Mouse (Mus musculus) limb, embryonic 14.5 days (tissue): ENCODE results near the gene Cst8. TPM values are rescaled to one million over a fixed set of nuclear protein-coding genes. Genes with fewer than 3 reads are reported as not detected.
"Not testable (repeated sequence)": the region's sequence is repeated elsewhere in the genome, so short reads cannot be mapped to it uniquely, and the experiment has no call there.

Experiments used
- ATAC-seq: fragments of 200-750 bp; cut with Nextera tagmentation; 2 replicates; pipeline ENCODE4 v1.8.0; 2017; ENCODE audit warnings: low read depth, moderate number of reproducible peaks, moderate TSS enrichment; ENCODE audit not compliant: low FRiP score
- DNase-seq: peaks from one replicate; pipeline ENCODE4 v3.0.0-alpha.2; 2015; ENCODE audit warnings: low spot score
- H3K27ac ChIP-seq: fragments of 300-500 bp; sonication (generic); replicated peaks from 2 replicates; pipeline ENCODE4 v1.5.1; 2014; ENCODE audit warnings: low read depth, mild to moderate bottlenecking, low read length, moderate library complexity, mixed read lengths
- H3K27me3 ChIP-seq: fragments of 300-500 bp; sonication (generic); 2 replicates; pipeline ENCODE4 v1.6.1; 2014; ENCODE audit warnings: low read length, mixed read lengths; ENCODE audit not compliant: control insufficient read depth, insufficient read depth
- H3K36me3 ChIP-seq: fragments of 300-500 bp; sonication (generic); 2 replicates; pipeline ENCODE4 v1.6.1; 2014; ENCODE audit warnings: mild to moderate bottlenecking, low read length, moderate library complexity, mixed read lengths; ENCODE audit not compliant: control insufficient read depth, insufficient read depth
- H3K4me1 ChIP-seq: fragments of 300-500 bp; sonication (generic); 2 replicates; pipeline ENCODE4 v1.6.1; 2014; ENCODE audit warnings: antibody characterized with exemption, low read length, mixed read lengths; ENCODE audit not compliant: control insufficient read depth, insufficient read depth
- H3K4me2 ChIP-seq: fragments of 300-500 bp; sonication (generic); replicated peaks from 2 replicates; pipeline ENCODE4 v1.6.1; 2014; ENCODE audit warnings: low read depth, mild to moderate bottlenecking, low read length, moderate library complexity; ENCODE audit not compliant: severe bottlenecking
- H3K4me3 ChIP-seq: fragments of 300-500 bp; sonication (generic); replicated peaks from 2 replicates; pipeline ENCODE4 v1.5.1; 2014; ENCODE audit warnings: low read length
- H3K9ac ChIP-seq: fragments of 300-500 bp; sonication (generic); 2 replicates; pipeline ENCODE4 v1.6.1; 2014; ENCODE audit warnings: mild to moderate bottlenecking, low read depth, low read length, moderate library complexity; ENCODE audit not compliant: severe bottlenecking
- H3K9me3 ChIP-seq: fragments of 300-500 bp; sonication (generic); 2 replicates; pipeline ENCODE4 v1.6.1; 2016; ENCODE audit warnings: low read length; ENCODE audit not compliant: control insufficient read depth
- POLR2A ChIP-seq: fragments of 200-500 bp; IDR thresholded peaks from 2 replicates; pipeline ENCODE4 v1.8.0; 2012; ENCODE audit warnings: inconsistent platforms, mild to moderate bottlenecking, moderate library complexity, borderline replicate concordance; ENCODE audit not compliant: insufficient read depth, insufficient read length; ENCODE audit errors: extremely low read depth
- WGBS: fragments of 180-500 bp; shearing (Covaris S2); extraction: QIAGEN DNeasy Blood & Tissue Kit; methylation state at CpG from one replicate; pipeline ENCODE4 v1.1.7; 2014; 5-methylcytosine and 5-hydroxymethylcytosine counted together
- polyA plus RNA-seq, 2 experiments: library from polyadenylated mRNA; depleted of rRNA in 1 of 2; stranded (reverse) in 1 of 2; unstranded in 1 of 2; fragments of >200 nt; fragmentation: Nextera tagmentation in 1 of 2; extraction: Ambion mirVana in 1 of 2; gene quantifications; 2 replicates each; pipeline versions ENCODE4 v1.2.1 to v1.2.3; 2012 to 2014

Gene Cst8
- not detected in 2 replicates for polyA plus RNA-seq (2012; rRNA removed)
- polyA plus RNA-seq (2014; fragmentation: Nextera tagmentation; extraction: Ambion mirVana): not detected in 2 replicates

DNA sequence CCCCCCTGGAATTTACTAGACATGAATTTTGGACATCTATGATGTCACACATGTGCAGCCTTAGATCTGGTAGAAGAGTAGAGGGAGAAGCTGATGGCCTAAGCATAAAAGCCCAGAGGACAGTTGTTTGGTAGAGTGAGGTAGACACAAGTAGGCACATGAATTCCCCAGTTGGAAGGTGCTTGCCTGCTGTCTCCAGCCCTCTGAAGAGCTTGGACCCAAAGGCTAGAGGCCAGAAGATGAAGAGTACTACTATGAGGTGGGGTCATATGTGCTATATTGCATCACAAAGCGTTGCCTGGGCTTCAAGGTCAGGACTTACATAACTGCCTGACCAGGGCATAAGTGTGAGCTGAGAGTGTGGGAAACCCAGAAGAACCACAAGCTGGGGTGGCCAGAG, at the start of gene Cst8:
Cst8 (plus strand) TSS at position 301 of the 400 bp plus-strand sequence.
- H3K9me3 ChIP-seq: no peaks in the 10 kb centered on the region
- TF ChIP-seq POLR2A: no peak
- DNase-seq: no peak
- H3K36me3 ChIP-seq: no peaks in the 10 kb centered on the region
- H3K27ac ChIP-seq: no peak within 1 kb of the TSS
- no peak for ATAC-seq
- no peaks in the 10 kb centered on the region for H3K4me1 ChIP-seq
- WGBS: 89% methylated on average over 1 of the region's 1 CpGs
- H3K4me3 ChIP-seq: no peak within 1 kb of the TSS
- H3K4me2 ChIP-seq: no peak within 1 kb of the TSS
- H3K27me3 ChIP-seq: no peaks in the 10 kb centered on the region
- H3K9ac ChIP-seq: no peak within 1 kb of the TSS

DNA sequence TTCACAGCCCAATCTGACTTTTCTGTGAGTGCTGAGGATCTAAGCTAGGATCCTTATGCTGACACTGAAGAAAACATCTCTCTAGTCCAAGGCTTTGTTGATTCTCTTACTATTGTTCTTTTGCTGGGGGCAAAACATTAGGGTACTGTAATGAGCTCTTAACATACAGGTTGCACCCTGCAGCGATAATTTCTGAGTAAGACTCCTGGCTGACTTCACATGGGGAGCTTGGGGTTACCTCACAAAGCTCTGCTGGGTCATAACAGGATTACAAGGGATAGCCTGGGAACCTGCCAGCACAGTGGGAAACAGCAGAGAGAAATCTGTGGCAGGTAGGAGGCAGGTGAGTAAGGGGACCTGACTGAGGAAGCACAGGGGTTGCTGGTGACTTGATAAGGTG, 48.5 kb upstream of the Cst8 start, which contains the start of gene Cstl1:
Cstl1 (plus strand) TSS at position 301 of the 400 bp plus-strand sequence.
- H3K27ac ChIP-seq: no peak within 1 kb of the TSS
- WGBS: 72% methylated on average over 1 of the region's 1 CpGs
- H3K36me3 ChIP-seq: no peaks in the 10 kb centered on the region
- no peaks in the 10 kb centered on the region for H3K27me3 ChIP-seq
- ATAC-seq: no peak
- no peaks in the 10 kb centered on the region for H3K9me3 ChIP-seq
- no peak for TF ChIP-seq POLR2A
- no peak for DNase-seq
- H3K4me3 ChIP-seq: no peak within 1 kb of the TSS
- no peak within 1 kb of the TSS for H3K4me2 ChIP-seq
- H3K9ac ChIP-seq: no peak within 1 kb of the TSS
- H3K4me1 ChIP-seq: no peaks in the 10 kb centered on the region

DNA sequence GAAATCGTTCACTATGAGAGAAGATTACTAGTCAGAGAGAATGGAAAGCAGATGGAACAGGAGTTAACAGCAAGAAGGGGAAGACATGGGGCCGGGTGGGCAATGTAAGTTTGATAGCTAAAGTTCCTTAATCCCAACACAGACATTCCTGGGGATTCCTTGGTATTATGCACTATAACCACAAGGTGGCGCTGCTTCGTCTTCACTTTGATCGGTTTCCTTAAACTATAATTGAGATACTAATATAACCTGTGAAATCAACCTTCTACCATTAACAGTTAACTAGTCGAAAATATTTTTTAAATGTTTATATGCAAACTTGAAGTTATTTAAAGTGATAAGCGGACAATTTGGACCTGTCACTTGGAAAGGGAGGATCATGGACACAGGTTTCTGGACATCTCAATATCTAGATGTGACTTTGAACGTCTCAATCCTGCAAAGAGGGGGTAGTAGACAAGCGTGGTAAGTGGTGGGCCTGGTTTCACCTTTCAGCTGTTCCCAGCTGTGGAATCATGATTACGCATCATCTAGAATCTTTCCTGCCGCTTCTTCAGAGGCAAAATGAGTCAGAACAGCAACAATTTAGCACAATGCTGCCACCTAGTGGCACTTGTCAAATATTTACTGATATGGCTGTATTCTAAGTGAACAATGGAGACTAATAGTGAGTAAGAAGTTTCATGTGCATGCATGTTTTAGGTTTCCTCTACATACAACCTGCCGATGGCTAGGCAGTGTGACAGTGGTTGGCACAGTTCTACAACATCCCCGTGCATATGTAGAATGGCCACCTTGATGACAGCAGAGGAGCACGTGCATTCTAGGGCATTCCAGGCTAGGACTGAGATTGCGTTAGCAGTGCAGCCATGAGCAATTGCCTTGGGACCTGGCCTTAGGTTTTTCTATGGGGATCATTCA, 46.4 kb upstream of the Cst8 start:
- Histone ChIP-seq H3K27me3 (no peaks in the 10 kb centered on the region), H3K9ac (no peak overlapping the region), H3K4me3 (peak overlapping the region; percentile 20; the same call in 1 of the 2 replicates), H3K27ac (no peak overlapping the region), H3K9me3 (no peaks in the 10 kb centered on the region), H3K36me3 (no peaks in the 10 kb centered on the region), H3K4me2 (peak overlapping the region; percentile 38), H3K4me1 (no peaks in the 10 kb centered on the region)
- TF ChIP-seq POLR2A: no peak
- ATAC-seq (peak; percentile 83), DNase-seq (peak; percentile 93)
- WGBS: 17% methylated on average over 15 of the region's 15 CpGs

DNA sequence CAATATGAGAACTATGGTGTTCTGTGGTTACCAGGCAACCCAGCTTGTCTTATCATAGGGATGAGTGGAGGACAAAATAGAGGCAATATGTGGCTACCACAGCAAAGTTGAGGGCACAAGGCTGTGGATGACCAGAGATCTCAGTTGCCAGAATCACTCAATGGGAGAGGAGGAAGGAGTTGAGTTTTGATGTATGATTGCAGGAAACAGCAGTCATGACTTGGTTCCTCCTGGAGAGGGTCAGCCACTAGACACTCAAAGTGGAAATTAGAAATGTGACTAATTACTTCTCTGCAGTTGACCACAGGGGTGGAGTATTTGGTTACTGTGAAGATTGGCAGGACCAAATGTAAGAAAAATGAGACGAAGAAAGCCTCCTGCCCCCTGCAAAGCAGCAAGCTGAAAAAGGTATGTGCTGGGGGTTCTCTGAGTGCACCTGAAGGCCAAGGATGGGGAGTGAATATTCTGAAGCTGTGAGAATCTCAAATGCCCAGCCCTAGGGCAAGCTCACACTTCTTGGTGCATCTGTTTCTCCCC, 44.2 kb upstream of the Cst8 start:
- H3K36me3 ChIP-seq: no peaks in the 10 kb centered on the region
- no peaks in the 10 kb centered on the region for H3K27me3 ChIP-seq
- DNase-seq: no peak
- no peaks in the 10 kb centered on the region for H3K4me1 ChIP-seq
- WGBS: 50% methylated on average over 1 of the region's 1 CpGs
- no peak for ATAC-seq
- no peak overlapping the region for H3K27ac ChIP-seq
- TF ChIP-seq POLR2A: no peak
- H3K4me3 ChIP-seq: no peak overlapping the region
- H3K4me2 ChIP-seq: no peak overlapping the region
- no peaks in the 10 kb centered on the region for H3K9me3 ChIP-seq
- H3K9ac ChIP-seq: no peak overlapping the region

DNA sequence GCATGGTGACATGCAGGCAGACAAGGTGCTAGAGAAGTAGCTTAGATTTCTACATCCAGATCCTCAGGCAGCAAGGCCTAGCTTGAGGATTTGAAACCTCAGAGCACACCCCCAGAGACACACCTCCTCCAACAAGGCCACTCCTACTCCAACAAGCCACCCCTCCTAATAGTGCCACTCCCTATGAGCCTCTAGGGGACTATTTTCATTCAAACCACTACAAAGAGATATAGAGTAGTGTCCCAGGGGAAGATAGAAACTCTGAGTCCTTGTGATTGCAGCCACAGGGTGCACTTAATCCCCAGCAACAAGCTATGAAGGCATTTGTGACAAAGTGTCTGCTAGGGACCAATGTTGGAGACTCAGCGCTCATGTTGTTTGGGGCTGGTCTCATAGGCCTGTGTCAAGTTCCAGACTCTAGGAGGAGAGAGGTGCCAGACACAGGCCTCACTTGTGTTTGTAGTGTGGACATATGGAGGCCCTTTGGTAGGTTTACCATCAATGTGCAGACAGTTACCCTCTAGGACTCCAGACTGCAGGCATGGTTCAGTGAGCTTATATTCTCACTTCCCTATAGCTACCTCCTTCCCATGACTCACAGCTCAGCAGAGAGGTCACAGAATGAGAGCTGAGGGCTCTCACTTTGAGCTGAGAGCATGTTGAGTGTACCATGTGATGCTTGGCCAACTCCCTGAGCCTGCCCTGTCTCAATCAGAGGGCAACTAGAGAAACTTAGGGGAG, 34.8 kb upstream of the Cst8 start:
- Histone ChIP-seq H3K36me3 (no peaks in the 10 kb centered on the region), H3K27me3 (no peaks in the 10 kb centered on the region), H3K9ac (no peak overlapping the region), H3K4me3 (no peak overlapping the region), H3K27ac (no peak overlapping the region), H3K4me1 (no peaks in the 10 kb centered on the region), H3K9me3 (no peaks in the 10 kb centered on the region), H3K4me2 (no peak overlapping the region)
- ATAC-seq: no peak
- no peak for DNase-seq
- TF ChIP-seq POLR2A: no peak
- 86% methylated on average over 1 of the region's 1 CpGs for WGBS

DNA sequence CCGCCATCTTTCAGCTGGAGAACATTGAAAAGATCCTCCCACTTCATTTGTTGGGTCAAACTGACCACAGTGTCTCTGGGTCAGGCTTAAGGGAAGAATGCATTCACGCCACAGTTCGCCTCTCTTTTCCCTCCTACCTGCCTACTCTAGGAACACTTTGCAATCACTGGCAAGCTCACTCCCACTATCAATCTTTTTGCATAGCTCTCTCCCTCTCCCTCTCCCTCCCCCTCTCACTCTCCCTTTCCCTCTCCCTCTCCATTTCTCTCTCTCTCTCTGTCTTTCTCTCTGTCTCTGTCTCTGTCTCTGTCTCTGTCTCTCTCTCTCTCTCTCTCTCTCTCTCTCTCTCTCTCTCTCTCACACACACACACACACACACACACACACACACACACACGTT, 27.2 kb upstream of the Cst8 start, which contains the start of gene Cst11:
Cst11 (minus strand) TSS at position 101 of the 400 bp plus-strand sequence.
- not testable (repeated sequence) for ATAC-seq, H3K4me3 ChIP-seq, H3K4me2 ChIP-seq, H3K9ac ChIP-seq, H3K27ac ChIP-seq, H3K36me3 ChIP-seq, H3K9me3 ChIP-seq, H3K27me3 ChIP-seq, DNase-seq, H3K4me1 ChIP-seq
- WGBS: 78% methylated on average over 4 of the region's 4 CpGs
